Mouse (Mus musculus): ENCODE measurements around the gene Npw. TPM values are rescaled to one million over a fixed set of nuclear protein-coding genes. Genes with fewer than 3 reads are reported as not detected.
"Not testable (repeated sequence)": the region's sequence is repeated elsewhere in the genome, so short reads cannot be mapped to it uniquely, and the experiment has no call there.

The Npw gene
- polyA plus RNA-seq, 1 experiment: not detected

- H3K27ac ChIP-seq (ENCODE audit: insufficient read depth, low read depth, low read length): no peak overlapping the region
- H3K4me3 ChIP-seq (ENCODE audit: insufficient read depth, low read length): no peak overlapping the region
- TF ChIP-seq POLR2A (IDR thresholded peaks at IDR 0.05; ENCODE audit: borderline replicate concordance, low read depth, low read length): no peak
- TF ChIP-seq CTCF (IDR thresholded peaks at IDR 0.05; ENCODE audit: low read depth, low read length): no peak
- H3K4me1 ChIP-seq (ENCODE audit: control insufficient read depth, insufficient read depth, low read length): peaks cover 30% of the 10 kb centered on the region
Measured at GRCm38 (mm10) chr17:24674277-24674676, 16.0 kb upstream of the Npw start.

- TF ChIP-seq POLR2A (IDR thresholded peaks at IDR 0.05; ENCODE audit: borderline replicate concordance, low read depth, low read length) (no peak), CTCF (IDR thresholded peaks at IDR 0.05; ENCODE audit: low read depth, low read length) (no peak)
- Histone ChIP-seq H3K4me1 (ENCODE audit: control insufficient read depth, insufficient read depth, low read length) (peaks cover 33% of the 10 kb centered on the region), H3K27ac (ENCODE audit: insufficient read depth, low read depth, low read length) (no peak overlapping the region), H3K4me3 (ENCODE audit: insufficient read depth, low read length) (peak overlapping the region; percentile 15)
Measured at GRCm38 (mm10) chr17:24672141-24672540, 13.9 kb upstream of the Npw start.

GRCm38 (mm10) chr17:24671346-24671745, 13.1 kb upstream of the Npw start:
- Histone ChIP-seq H3K27ac (ENCODE audit: insufficient read depth, low read depth, low read length) (no peak overlapping the region), H3K4me3 (ENCODE audit: insufficient read depth, low read length) (no peak overlapping the region), H3K4me1 (ENCODE audit: control insufficient read depth, insufficient read depth, low read length) (peaks cover 33% of the 10 kb centered on the region)
- TF ChIP-seq POLR2A (IDR thresholded peaks at IDR 0.05; ENCODE audit: borderline replicate concordance, low read depth, low read length) (no peak), CTCF (IDR thresholded peaks at IDR 0.05; ENCODE audit: low read depth, low read length) (no peak)

GRCm38 (mm10) chr17:24670246-24670844, 12.1 kb upstream of the Npw start:
- TF ChIP-seq CTCF (IDR thresholded peaks at IDR 0.05; ENCODE audit: low read depth, low read length): no peak
- TF ChIP-seq POLR2A (IDR thresholded peaks at IDR 0.05; ENCODE audit: borderline replicate concordance, low read depth, low read length): no peak
- Histone ChIP-seq H3K27ac (ENCODE audit: insufficient read depth, low read depth, low read length) (0 out of 2 replicates have a peak overlapping the region, but pooled peaks have one; percentile 5), H3K4me1 (ENCODE audit: control insufficient read depth, insufficient read depth, low read length) (peaks cover 33% of the 10 kb centered on the region), H3K4me3 (ENCODE audit: insufficient read depth, low read length) (peak overlapping the region; percentile 70)

- H3K27ac ChIP-seq (ENCODE audit: insufficient read depth, low read depth, low read length): peak within 1 kb of the TSS; percentile 43
- peak within 1 kb of the TSS; percentile 70 for H3K4me3 ChIP-seq (ENCODE audit: insufficient read depth, low read length)
- no peak for TF ChIP-seq CTCF (IDR thresholded peaks at IDR 0.05; ENCODE audit: low read depth, low read length)
- TF ChIP-seq POLR2A (IDR thresholded peaks at IDR 0.05; ENCODE audit: borderline replicate concordance, low read depth, low read length): no peak
- peaks cover 31% of the 10 kb centered on the region for H3K4me1 ChIP-seq (ENCODE audit: control insufficient read depth, insufficient read depth, low read length)
Measured at GRCm38 (mm10) chr17:24669545-24670245, 11.4 kb upstream of the Npw start, which contains the start of gene Zfp598. Zfp598 (plus strand) TSS chr17:24669687.

GRCm38 (mm10) chr17:24669214-24669544, 10.9 kb upstream of the Npw start:
- H3K27ac ChIP-seq (ENCODE audit: insufficient read depth, low read depth, low read length): peak overlapping the region; percentile 43
- H3K4me1 ChIP-seq (ENCODE audit: control insufficient read depth, insufficient read depth, low read length): peaks cover 26% of the 10 kb centered on the region
- H3K4me3 ChIP-seq (ENCODE audit: insufficient read depth, low read length): peak overlapping the region; percentile 70

- Histone ChIP-seq H3K4me3 (ENCODE audit: insufficient read depth, low read length) (no peak overlapping the region), H3K27ac (ENCODE audit: insufficient read depth, low read depth, low read length) (no peak overlapping the region), H3K4me1 (ENCODE audit: control insufficient read depth, insufficient read depth, low read length) (peaks cover 19% of the 10 kb centered on the region)
- TF ChIP-seq CTCF (IDR thresholded peaks at IDR 0.05; ENCODE audit: low read depth, low read length) (peak; percentile 64), POLR2A (IDR thresholded peaks at IDR 0.05; ENCODE audit: borderline replicate concordance, low read depth, low read length) (no peak)
Measured at GRCm38 (mm10) chr17:24667416-24667815, 9.2 kb upstream of the Npw start.

- H3K27ac ChIP-seq (ENCODE audit: insufficient read depth, low read depth, low read length); H3K4me3 ChIP-seq (ENCODE audit: insufficient read depth, low read length): not testable (repeated sequence)
- H3K4me1 ChIP-seq (ENCODE audit: control insufficient read depth, insufficient read depth, low read length): peaks cover 17% of the 10 kb centered on the region
Measured at GRCm38 (mm10) chr17:24667011-24667410, 8.8 kb upstream of the Npw start.

GRCm38 (mm10) chr17:24654969-24655368, 3.3 kb downstream of the Npw start:
- TF ChIP-seq POLR2A (IDR thresholded peaks at IDR 0.05; ENCODE audit: borderline replicate concordance, low read depth, low read length) (no peak), CTCF (IDR thresholded peaks at IDR 0.05; ENCODE audit: low read depth, low read length) (no peak)
- H3K4me1 ChIP-seq (ENCODE audit: control insufficient read depth, insufficient read depth, low read length): peaks cover 4% of the 10 kb centered on the region; the same call in 1 of the 2 replicates
- no peak overlapping the region for H3K27ac ChIP-seq (ENCODE audit: insufficient read depth, low read depth, low read length)
- H3K4me3 ChIP-seq (ENCODE audit: insufficient read depth, low read length): no peak overlapping the region

GRCm38 (mm10) chr17:24653967-24654710, 4.1 kb downstream of the Npw start:
- TF ChIP-seq POLR2A (IDR thresholded peaks at IDR 0.05; ENCODE audit: borderline replicate concordance, low read depth, low read length): no peak
- peak; percentile 87 for TF ChIP-seq CTCF (IDR thresholded peaks at IDR 0.05; ENCODE audit: low read depth, low read length)
- Histone ChIP-seq H3K4me3 (ENCODE audit: insufficient read depth, low read length) (peak overlapping the region; percentile 36), H3K27ac (ENCODE audit: insufficient read depth, low read depth, low read length) (no peak overlapping the region), H3K4me1 (ENCODE audit: control insufficient read depth, insufficient read depth, low read length) (peaks cover 8% of the 10 kb centered on the region)
